Mouse (Mus musculus) neural tube, embryonic 14.5 days (tissue): Measurements from ENCODE around the gene Nop10. TPM values are rescaled to one million over a fixed set of nuclear protein-coding genes. Genes with fewer than 3 reads are reported as not detected.

Experiments
- ATAC-seq: fragments of 200-750 bp; cut with Nextera tagmentation; 2 replicates; pipeline ENCODE4 v1.8.0; 2017; ENCODE audit warnings: low read depth, mild to moderate bottlenecking, moderate TSS enrichment, moderate library complexity
- H3K27ac ChIP-seq: fragments of 300-500 bp; sonication (generic); 2 replicates; pipeline ENCODE4 v1.5.1; 2014; ENCODE audit warnings: low read depth, mild to moderate bottlenecking, control low read depth, low read length, moderate library complexity, mixed read lengths
- H3K27me3 ChIP-seq: fragments of 300-500 bp; sonication (generic); 2 replicates; pipeline ENCODE4 v1.6.1; 2014; ENCODE audit warnings: low read length; ENCODE audit not compliant: control insufficient read depth, insufficient read depth
- H3K36me3 ChIP-seq: fragments of 300-500 bp; sonication (generic); 2 replicates; pipeline ENCODE4 v1.6.1; 2014; ENCODE audit warnings: low read length, mixed read lengths; ENCODE audit not compliant: control insufficient read depth, insufficient read depth
- H3K4me1 ChIP-seq: fragments of 300-500 bp; sonication (generic); 2 replicates; pipeline ENCODE4 v1.6.1; 2014; ENCODE audit warnings: low read length; ENCODE audit not compliant: control insufficient read depth, insufficient read depth
- H3K4me2 ChIP-seq: fragments of 300-500 bp; sonication (generic); 2 replicates; pipeline ENCODE4 v1.6.1; 2014; ENCODE audit warnings: mild to moderate bottlenecking, low read depth, low read length, control low read depth
- H3K4me3 ChIP-seq: fragments of 300-500 bp; sonication (generic); 2 replicates; pipeline ENCODE4 v1.5.1; 2014; ENCODE audit warnings: low read depth, low read length, control low read depth, mixed read lengths
- H3K9ac ChIP-seq: fragments of 300-500 bp; sonication (generic); replicated peaks from 2 replicates; pipeline ENCODE4 v1.6.1; 2014; ENCODE audit warnings: low read depth, mild to moderate bottlenecking, control low read depth, low read length, mixed read lengths
- H3K9me3 ChIP-seq: fragments of 300-500 bp; sonication (generic); 2 replicates; pipeline ENCODE4 v1.6.1; 2016; ENCODE audit warnings: low read length; ENCODE audit not compliant: control insufficient read depth
- WGBS: fragments of 180-500 bp; shearing (Covaris S2); extraction: QIAGEN DNeasy Blood & Tissue Kit; methylation state at CpG from one replicate; pipeline ENCODE4 v1.1.7; 2014; 5-methylcytosine and 5-hydroxymethylcytosine counted together
- polyA plus RNA-seq: library from polyadenylated mRNA; unstranded; fragments of >200 nt; fragmentation: Nextera tagmentation; extraction: Ambion mirVana; gene quantifications from 2 replicates; pipeline ENCODE4 v1.2.1, GENCODE M21; 2014

The Nop10 gene
- polyA plus RNA-seq, 1 experiment from 2014 or later = 185 TPM

- ATAC-seq = no peak
- Histone ChIP-seq H3K36me3 (no peaks in the 10 kb centered on the region), H3K9ac (no peak overlapping the region), H3K4me3 (no peak overlapping the region), H3K27me3 (no peaks in the 10 kb centered on the region), H3K27ac (no peak overlapping the region), H3K4me1 (no peaks in the 10 kb centered on the region), H3K4me2 (no peak overlapping the region), H3K9me3 (no peaks in the 10 kb centered on the region)
- WGBS = 97% methylated on average over 2 of the region's 2 CpGs
Observed at GRCm38 (mm10) chr2:112292823-112293222, 31.1 kb downstream of the Nop10 start.

GRCm38 (mm10) chr2:112296211-112296610 is 34.5 kb downstream of the Nop10 start:
- no peak for ATAC-seq
- no peak overlapping the region for H3K4me2 ChIP-seq
- H3K9ac ChIP-seq = no peak overlapping the region
- 72% methylated on average over 3 of the region's 3 CpGs for WGBS
- H3K4me3 ChIP-seq = no peak overlapping the region
- H3K27me3 ChIP-seq = no peaks in the 10 kb centered on the region
- no peaks in the 10 kb centered on the region for H3K4me1 ChIP-seq
- no peak overlapping the region for H3K27ac ChIP-seq
- H3K9me3 ChIP-seq = no peaks in the 10 kb centered on the region
- H3K36me3 ChIP-seq = no peaks in the 10 kb centered on the region

- no peaks in the 10 kb centered on the region for H3K9me3 ChIP-seq
- no peaks in the 10 kb centered on the region for H3K36me3 ChIP-seq
- no peak overlapping the region for H3K9ac ChIP-seq
- H3K27ac ChIP-seq = no peak overlapping the region
- no peaks in the 10 kb centered on the region for H3K27me3 ChIP-seq
- no peaks in the 10 kb centered on the region for H3K4me1 ChIP-seq
- H3K4me2 ChIP-seq = no peak overlapping the region
- no peak for ATAC-seq
- 95% methylated on average over 4 of the region's 4 CpGs for WGBS
- no peak overlapping the region for H3K4me3 ChIP-seq
Observed at GRCm38 (mm10) chr2:112298221-112298620, 36.5 kb downstream of the Nop10 start.

GRCm38 (mm10) chr2:112308671-112309070 is 46.9 kb downstream of the Nop10 start:
- Histone ChIP-seq H3K9me3 (no peaks in the 10 kb centered on the region), H3K4me2 (no peak overlapping the region), H3K4me1 (no peaks in the 10 kb centered on the region), H3K4me3 (no peak overlapping the region), H3K27ac (no peak overlapping the region), H3K9ac (no peak overlapping the region), H3K36me3 (no peaks in the 10 kb centered on the region), H3K27me3 (no peaks in the 10 kb centered on the region)
- 89% methylated on average over 3 of the region's 3 CpGs for WGBS
- no peak for ATAC-seq

GRCm38 (mm10) chr2:112309161-112309600 is 47.5 kb downstream of the Nop10 start:
- WGBS = 75% methylated on average over 10 of the region's 10 CpGs
- Histone ChIP-seq H3K4me1 (no peaks in the 10 kb centered on the region), H3K27ac (no peak overlapping the region), H3K9me3 (no peaks in the 10 kb centered on the region), H3K9ac (no peak overlapping the region), H3K4me3 (no peak overlapping the region), H3K27me3 (no peaks in the 10 kb centered on the region), H3K4me2 (no peak overlapping the region), H3K36me3 (no peaks in the 10 kb centered on the region)
- no peak for ATAC-seq

Other genes starting within 250 kb of the Nop10 start
- gene Olfr1310, start 249.2 kb upstream of the Nop10 start, polyA plus RNA-seq = not detected in 2 replicates
- gene Olfr1311, start 237.5 kb upstream of the Nop10 start, polyA plus RNA-seq = not detected in 2 replicates
- gene Olfr1312, start 211.7 kb upstream of the Nop10 start, polyA plus RNA-seq = not detected in 2 replicates
- not detected in 2 replicates for gene Olfr1313, start 184.1 kb upstream of the Nop10 start, polyA plus RNA-seq
- gene Olfr1314, start 165.1 kb upstream of the Nop10 start, polyA plus RNA-seq = not detected in 2 replicates
- not detected in 2 replicates for gene Olfr1315-ps1, start 146.5 kb upstream of the Nop10 start, polyA plus RNA-seq
- gene Olfr1316, start 126.9 kb upstream of the Nop10 start, polyA plus RNA-seq = not detected in 2 replicates
- not detected in 2 replicates for gene Olfr1317, start 121.6 kb upstream of the Nop10 start, polyA plus RNA-seq
- 0.08 TPM in 1 of 2 replicates, not detected in the other for gene Olfr1318, start 107.7 kb upstream of the Nop10 start, polyA plus RNA-seq
- gene Lpcat4, start 22.5 kb upstream of the Nop10 start, polyA plus RNA-seq = 22.4 and 26.1 TPM in 2 replicates
- gene Nutm1, start 2.6 kb upstream of the Nop10 start, polyA plus RNA-seq = 0.09 TPM in 1 of 2 replicates, not detected in the other
- gene Slc12a6, start 3.9 kb downstream of the Nop10 start, polyA plus RNA-seq = 26.9 and 28.7 TPM in 2 replicates
- gene Gm21985, start 4.4 kb downstream of the Nop10 start, polyA plus RNA-seq = not detected in 2 replicates
- 180 and 217 TPM in 2 replicates for gene Emc4, start 106.1 kb downstream of the Nop10 start, polyA plus RNA-seq
- 37.7 and 38.4 TPM in 2 replicates for gene Katnbl1, start 117.3 kb downstream of the Nop10 start, polyA plus RNA-seq
- gene Emc7, start 193.1 kb downstream of the Nop10 start, polyA plus RNA-seq = 23.3 and 23.8 TPM in 2 replicates
- gene Chrm5, start 218.8 kb downstream of the Nop10 start, polyA plus RNA-seq = 0.88 and 1.5 TPM in 2 replicates
- 3.0 and 3.3 TPM in 2 replicates for gene Aven, start 231.0 kb downstream of the Nop10 start, polyA plus RNA-seq